Comparison of ENCODE assay signal across 8 mouse cellular contexts in genomic region chr2:166082193-166082592, GRCm38 (mm10).
DNase-seq lines count a peak whose midpoint lies in the region; ATAC-seq lines count a peak whose summit lies in the region.

No protein-coding gene starts in this region.

- H3K4me2 ChIP-seq in forebrain, embryonic 16.5 days (ENCODE audit: low read length): no peak overlapping the region

- ATAC-seq in forebrain, embryonic 16.5 days: no peak

- no peak overlapping the region for H3K9ac ChIP-seq in forebrain, embryonic 16.5 days (replicated peaks; ENCODE audit: low read depth, low read length)

- H3K4me1 ChIP-seq in forebrain, embryonic 10.5 days: peaks cover 19% of the 10 kb centered on the region
- H3K4me1 ChIP-seq in forebrain, embryonic 16.5 days (replicated peaks; ENCODE audit: control insufficient read depth, insufficient read depth, low read length): no peaks in the 10 kb centered on the region

- H3K36me3 ChIP-seq in forebrain, embryonic 10.5 days (replicated peaks): peaks cover 94% of the 10 kb centered on the region
- H3K36me3 ChIP-seq in forebrain, embryonic 16.5 days (ENCODE audit: control insufficient read depth, insufficient read depth): no peaks in the 10 kb centered on the region

- 74% methylated on average over 5 of the region's 5 CpGs for WGBS in forebrain, embryonic 10.5 days
- WGBS in forebrain, embryonic 16.5 days: 68% methylated on average over 5 of the region's 5 CpGs

- no peaks in the 10 kb centered on the region for H3K27me3 ChIP-seq in forebrain, embryonic 10.5 days (ENCODE audit: poor library complexity, severe bottlenecking)
- H3K27me3 ChIP-seq in forebrain, embryonic 16.5 days (replicated peaks; ENCODE audit: control insufficient read depth, insufficient read depth, low read length): no peaks in the 10 kb centered on the region

- H3K9me3 ChIP-seq in forebrain, embryonic 10.5 days: no peaks in the 10 kb centered on the region
- H3K9me3 ChIP-seq in forebrain, embryonic 16.5 days (ENCODE audit: control insufficient read depth, low read length): no peaks in the 10 kb centered on the region

- H3K27ac ChIP-seq in forebrain, embryonic 10.5 days: no peak overlapping the region
- H3K27ac ChIP-seq in forebrain, embryonic 16.5 days (ENCODE audit: low read length): no peak overlapping the region

- H3K4me3 ChIP-seq in forebrain, embryonic 10.5 days: no peak overlapping the region
- no peak overlapping the region for H3K4me3 ChIP-seq in forebrain, embryonic 16.5 days (replicated peaks; ENCODE audit: low read length)

- DNase-seq in forebrain, embryonic 10.5 days (ENCODE audit: extremely low spot score, low spot score): peak; percentile 75
- DNase-seq in MN1 (ENCODE audit: low spot score): peak; percentile 76
- DNase-seq in cerebellum, postnatal 14 days: peak; percentile 79 to 89
- peak; percentile 48 for DNase-seq in gastrocnemius, postnatal 25 days
- DNase-seq in layer of hippocampus, adult 11-12 months (ENCODE audit: low spot score): peak; percentile 81
- peak; percentile 86 for DNase-seq in lung, postnatal 14 days
- peak; percentile 44 to 71 for DNase-seq in spleen, postnatal 14 days (ENCODE audit: low spot score in 2 of 2)
